Mouse (Mus musculus) heart, embryonic 16.5 days (tissue): Measurements from ENCODE around the gene Btbd11. TPM values are rescaled to one million over a fixed set of nuclear protein-coding genes. Genes with fewer than 3 reads are reported as not detected.

ENCODE experiments used
- polyA plus RNA-seq: library from polyadenylated mRNA; unstranded; fragments of >200 nt; fragmentation: Nextera tagmentation; extraction: Ambion mirVana; gene quantifications from 2 replicates; pipeline ENCODE4 v1.2.1, GENCODE M21; 2015

The Btbd11 gene
- polyA plus RNA-seq, 1 experiment from 2014 or later = 3.2 TPM

Other genes starting within 250 kb of the Btbd11 start
- gene Cry1, start 201.8 kb upstream of the Btbd11 start, polyA plus RNA-seq = 18.2 and 19.7 TPM in 2 replicates